Mouse (Mus musculus): ENCODE data around the gene Vsig10.
"Not testable (repeated sequence)": the region's sequence is repeated elsewhere in the genome, so short reads cannot be mapped to it uniquely, and the experiment has no call there.

The Vsig10 gene

GRCm38 (mm10) chr5:117356365-117357128, 37.7 kb downstream of the Vsig10 start:
- peak; percentile 60 to 73 for DNase-seq

- peak; percentile 88 to 91 for DNase-seq
Observed at GRCm38 (mm10) chr5:117357129-117357477, 38.2 kb downstream of the Vsig10 start, which contains the start of gene Wsb2. Gene Wsb2, plus strand, starts transcription at chr5:117357304.

- peak in 1 of 2 experiments; percentile 66 for DNase-seq
Observed at GRCm38 (mm10) chr5:117357478-117358247, 38.8 kb downstream of the Vsig10 start.

- no peak for DNase-seq
Observed at GRCm38 (mm10) chr5:117358248-117358630, 39.4 kb downstream of the Vsig10 start.

GRCm38 (mm10) chr5:117358725-117359124, 39.8 kb downstream of the Vsig10 start:
- peak; percentile 71 to 85 for DNase-seq

- no peak for DNase-seq
Observed at GRCm38 (mm10) chr5:117359497-117360227, 40.8 kb downstream of the Vsig10 start.

GRCm38 (mm10) chr5:117360228-117360515, 41.3 kb downstream of the Vsig10 start:
- DNase-seq: peak in 1 of 2 experiments; percentile 45

GRCm38 (mm10) chr5:117360631-117361541, 42.0 kb downstream of the Vsig10 start:
- no peak for DNase-seq

GRCm38 (mm10) chr5:117361590-117361989, 42.7 kb downstream of the Vsig10 start:
- DNase-seq: no peak

GRCm38 (mm10) chr5:117363066-117363782, 44.3 kb downstream of the Vsig10 start:
- peak; percentile 45 to 63 for DNase-seq

GRCm38 (mm10) chr5:117364821-117365220, 45.9 kb downstream of the Vsig10 start:
- DNase-seq: no peak

- no peak for DNase-seq
Observed at GRCm38 (mm10) chr5:117365904-117366561, 47.1 kb downstream of the Vsig10 start.

GRCm38 (mm10) chr5:117367206-117367605, 48.3 kb downstream of the Vsig10 start:
- no peak for DNase-seq

- DNase-seq: peak; percentile 28 to 50
Observed at GRCm38 (mm10) chr5:117370592-117370991, 51.7 kb downstream of the Vsig10 start.

GRCm38 (mm10) chr5:117373418-117373817, 54.5 kb downstream of the Vsig10 start:
- no peak for DNase-seq

- no peak for DNase-seq
Observed at GRCm38 (mm10) chr5:117374372-117375049, 55.6 kb downstream of the Vsig10 start.

- no peak for DNase-seq
Observed at GRCm38 (mm10) chr5:117376331-117376761, 57.5 kb downstream of the Vsig10 start.

- DNase-seq: not testable (repeated sequence)
Observed at GRCm38 (mm10) chr5:117377731-117378130, 58.8 kb downstream of the Vsig10 start.

GRCm38 (mm10) chr5:117380199-117380598, 61.3 kb downstream of the Vsig10 start:
- DNase-seq: no peak

- no peak for DNase-seq
Observed at GRCm38 (mm10) chr5:117381785-117382184, 62.9 kb downstream of the Vsig10 start.

- DNase-seq: no peak
Observed at GRCm38 (mm10) chr5:117383198-117383597, 64.3 kb downstream of the Vsig10 start.

Data from lung, postnatal 4 days (tissue).